Mouse (Mus musculus) liver, embryonic 15.5 days (tissue): ENCODE results near the gene Rsbn1. TPM values are rescaled to one million over a fixed set of nuclear protein-coding genes. Genes with fewer than 3 reads are reported as not detected.

Source experiments
- ATAC-seq: fragments of 200-750 bp; cut with Nextera tagmentation; 2 replicates; pipeline ENCODE4 v1.8.0; 2017; ENCODE audit warnings: moderate number of reproducible peaks, mild to moderate bottlenecking, moderate library complexity; ENCODE audit not compliant: insufficient read depth
- H3K27ac ChIP-seq: fragments of 300-500 bp; sonication (generic); replicated peaks from 2 replicates; pipeline ENCODE4 v1.5.1; 2015; ENCODE audit warnings: mild to moderate bottlenecking, inconsistent platforms
- H3K27me3 ChIP-seq: fragments of 300-500 bp; sonication (generic); 2 replicates; pipeline ENCODE4 v1.6.1; 2015; ENCODE audit warnings: mild to moderate bottlenecking, inconsistent platforms
- H3K36me3 ChIP-seq: fragments of 300-500 bp; sonication (generic); replicated peaks from 2 replicates; pipeline ENCODE4 v1.6.1; 2015; ENCODE audit warnings: moderate library complexity, mild to moderate bottlenecking, inconsistent platforms
- H3K4me1 ChIP-seq: fragments of 300-500 bp; sonication (generic); replicated peaks from 2 replicates; pipeline ENCODE4 v1.6.1; 2015; ENCODE audit warnings: inconsistent platforms
- H3K4me2 ChIP-seq: fragments of 300-500 bp; sonication (generic); 2 replicates; pipeline ENCODE4 v1.6.1; 2015; ENCODE audit warnings: moderate library complexity, mild to moderate bottlenecking, inconsistent platforms
- H3K4me3 ChIP-seq: fragments of 300-500 bp; sonication (generic); replicated peaks from 2 replicates; pipeline ENCODE4 v1.5.1; 2015; ENCODE audit warnings: mild to moderate bottlenecking, inconsistent platforms
- H3K9ac ChIP-seq: fragments of 300-500 bp; sonication (generic); 2 replicates; pipeline ENCODE4 v1.6.1; 2015; ENCODE audit warnings: moderate library complexity, mild to moderate bottlenecking, inconsistent platforms
- H3K9me3 ChIP-seq: fragments of 300-500 bp; sonication (generic); replicated peaks from 2 replicates; pipeline ENCODE4 v1.6.1; 2016; ENCODE audit warnings: inconsistent platforms
- WGBS: fragments of 180-500 bp; shearing (Covaris S2); methylation state at CpG from one replicate; pipeline ENCODE4 v1.1.7; 2015; ENCODE audit warnings: mixed read lengths; ENCODE audit not compliant: insufficient replicate concordance; 5-methylcytosine and 5-hydroxymethylcytosine counted together
- polyA plus RNA-seq: library from polyadenylated mRNA; unstranded; fragments of >200 nt; fragmentation: Nextera tagmentation; extraction: Ambion mirVana; gene quantifications from 2 replicates; pipeline ENCODE4 v1.2.1, GENCODE M21; 2015

Rsbn1 gene
- polyA plus RNA-seq, 1 experiment from 2014 or later = 3.8 TPM

GRCm38 (mm10) chr3:103908781-103909180 lies 5.1 kb upstream of the Rsbn1 start:
- no peaks in the 10 kb centered on the region for H3K9me3 ChIP-seq
- H3K4me2 ChIP-seq = no peak overlapping the region
- H3K4me1 ChIP-seq = peaks cover 3% of the 10 kb centered on the region; the same call in 1 of the 2 replicates
- no peak overlapping the region for H3K4me3 ChIP-seq
- no peaks in the 10 kb centered on the region for H3K36me3 ChIP-seq
- H3K27me3 ChIP-seq = no peaks in the 10 kb centered on the region
- WGBS = 49% methylated on average over 2 of the region's 2 CpGs
- H3K9ac ChIP-seq = no peak overlapping the region
- H3K27ac ChIP-seq = no peak overlapping the region
- ATAC-seq = no peak

GRCm38 (mm10) chr3:103913451-103913961 lies 414 bp upstream of the Rsbn1 start:
- peak overlapping the region; percentile 77 for H3K4me2 ChIP-seq
- H3K4me3 ChIP-seq = peak overlapping the region; percentile 100
- WGBS = 2% methylated on average over 11 of the region's 11 CpGs
- ATAC-seq = peak; percentile 51
- H3K36me3 ChIP-seq = no peaks in the 10 kb centered on the region
- H3K4me1 ChIP-seq = peaks cover 19% of the 10 kb centered on the region
- H3K9ac ChIP-seq = peak overlapping the region; percentile 98
- H3K27ac ChIP-seq = peak overlapping the region; percentile 93
- H3K9me3 ChIP-seq = no peaks in the 10 kb centered on the region
- no peaks in the 10 kb centered on the region for H3K27me3 ChIP-seq

- under 1% methylated on average over 60 of the region's 60 CpGs for WGBS
- H3K9ac ChIP-seq = peak overlapping the region; percentile 98
- peak overlapping the region; percentile 93 for H3K27ac ChIP-seq
- no peaks in the 10 kb centered on the region; the same call in 1 of the 2 replicates for H3K36me3 ChIP-seq
- ATAC-seq = peak; percentile 33
- H3K4me1 ChIP-seq = peaks cover 22% of the 10 kb centered on the region
- no peaks in the 10 kb centered on the region for H3K9me3 ChIP-seq
- peak overlapping the region; percentile 77 for H3K4me2 ChIP-seq
- H3K4me3 ChIP-seq = peak overlapping the region; percentile 100
- no peaks in the 10 kb centered on the region for H3K27me3 ChIP-seq
Measured at GRCm38 (mm10) chr3:103914732-103915508, 1.0 kb downstream of the Rsbn1 start.

GRCm38 (mm10) chr3:103915509-103915896 lies 1.6 kb downstream of the Rsbn1 start:
- H3K9ac ChIP-seq = peak overlapping the region; percentile 98
- H3K4me2 ChIP-seq = peak overlapping the region; percentile 77
- H3K27ac ChIP-seq = peak overlapping the region; percentile 93
- no peaks in the 10 kb centered on the region for H3K9me3 ChIP-seq
- H3K36me3 ChIP-seq = no peaks in the 10 kb centered on the region; the same call in 1 of the 2 replicates
- peaks cover 26% of the 10 kb centered on the region for H3K4me1 ChIP-seq
- no peak for ATAC-seq
- H3K27me3 ChIP-seq = no peaks in the 10 kb centered on the region
- 1% methylated on average over 7 of the region's 7 CpGs for WGBS
- H3K4me3 ChIP-seq = peak overlapping the region; percentile 100

- Histone ChIP-seq H3K27ac (peak overlapping the region; percentile 49), H3K9me3 (no peaks in the 10 kb centered on the region), H3K36me3 (no peaks in the 10 kb centered on the region; the same call in 1 of the 2 replicates), H3K4me1 (peaks cover 29% of the 10 kb centered on the region), H3K4me2 (peak overlapping the region; percentile 77), H3K4me3 (peak overlapping the region; percentile 100), H3K9ac (peak overlapping the region; percentile 39), H3K27me3 (no peaks in the 10 kb centered on the region)
- 5% methylated on average over 5 of the region's 5 CpGs for WGBS
- ATAC-seq = no peak
Measured at GRCm38 (mm10) chr3:103916205-103916838, 2.4 kb downstream of the Rsbn1 start.

- no peaks in the 10 kb centered on the region for H3K9me3 ChIP-seq
- H3K4me1 ChIP-seq = peaks cover 29% of the 10 kb centered on the region
- peak overlapping the region; percentile 77 for H3K4me2 ChIP-seq
- H3K9ac ChIP-seq = peak overlapping the region; percentile 39; the same call in 1 of the 2 replicates
- H3K36me3 ChIP-seq = no peaks in the 10 kb centered on the region; the same call in 1 of the 2 replicates
- peak overlapping the region; percentile 100 for H3K4me3 ChIP-seq
- H3K27me3 ChIP-seq = no peaks in the 10 kb centered on the region
- peak overlapping the region; percentile 49 for H3K27ac ChIP-seq
- ATAC-seq = no peak
- 27% methylated on average over 3 of the region's 3 CpGs for WGBS
Measured at GRCm38 (mm10) chr3:103916839-103917237, 2.9 kb downstream of the Rsbn1 start.

GRCm38 (mm10) chr3:103920094-103920493 lies 6.2 kb downstream of the Rsbn1 start:
- H3K4me1 ChIP-seq = peaks cover 46% of the 10 kb centered on the region
- H3K9me3 ChIP-seq = no peaks in the 10 kb centered on the region
- H3K36me3 ChIP-seq = no peaks in the 10 kb centered on the region; the same call in 1 of the 2 replicates
- no peak overlapping the region for H3K4me3 ChIP-seq
- 65% methylated on average over 1 of the region's 1 CpGs for whole genome bisulfite sequencing
- H3K4me2 ChIP-seq = no peak overlapping the region
- no peak overlapping the region for H3K9ac ChIP-seq
- H3K27me3 ChIP-seq = no peaks in the 10 kb centered on the region
- H3K27ac ChIP-seq = no peak overlapping the region
- ATAC-seq = no peak

GRCm38 (mm10) chr3:103925302-103925701 lies 11.4 kb downstream of the Rsbn1 start:
- Histone ChIP-seq H3K9me3 (no peaks in the 10 kb centered on the region), H3K9ac (no peak overlapping the region), H3K4me2 (no peak overlapping the region), H3K36me3 (peaks cover 14% of the 10 kb centered on the region), H3K27me3 (no peaks in the 10 kb centered on the region), H3K27ac (no peak overlapping the region), H3K4me1 (peaks cover 30% of the 10 kb centered on the region), H3K4me3 (no peak overlapping the region)
- 47% methylated on average over 3 of the region's 3 CpGs for WGBS
- no peak for ATAC-seq

GRCm38 (mm10) chr3:103927511-103927910 lies 13.6 kb downstream of the Rsbn1 start:
- Histone ChIP-seq H3K27ac (no peak overlapping the region), H3K27me3 (no peaks in the 10 kb centered on the region), H3K4me2 (peak overlapping the region; percentile 14; the same call in 1 of the 2 replicates), H3K9me3 (no peaks in the 10 kb centered on the region), H3K36me3 (peaks cover 25% of the 10 kb centered on the region), H3K4me1 (peaks cover 21% of the 10 kb centered on the region), H3K9ac (peak overlapping the region; percentile 4; the same call in 1 of the 2 replicates), H3K4me3 (no peak overlapping the region)
- peak; percentile 58 for ATAC-seq
- 43% methylated on average over 6 of the region's 6 CpGs for WGBS

- no peak overlapping the region for H3K4me3 ChIP-seq
- H3K4me2 ChIP-seq = no peak overlapping the region
- no peak overlapping the region for H3K27ac ChIP-seq
- H3K9me3 ChIP-seq = no peaks in the 10 kb centered on the region
- no peaks in the 10 kb centered on the region for H3K27me3 ChIP-seq
- H3K4me1 ChIP-seq = no peaks in the 10 kb centered on the region
- 89% methylated on average over 1 of the region's 1 CpGs for WGBS
- H3K9ac ChIP-seq = no peak overlapping the region
- peaks cover 12% of the 10 kb centered on the region; the same call in 1 of the 2 replicates for H3K36me3 ChIP-seq
- no peak for ATAC-seq
Measured at GRCm38 (mm10) chr3:103944794-103945562, 31.1 kb downstream of the Rsbn1 start.
